Mouse (Mus musculus) embryonic facial prominence, embryonic 13.5 days (tissue): ENCODE results near the gene Cntrob. TPM values are rescaled to one million over a fixed set of nuclear protein-coding genes. Genes with fewer than 3 reads are reported as not detected.

Source experiments
- ATAC-seq: fragments of 200-750 bp; cut with Nextera tagmentation; 2 replicates; pipeline ENCODE4 v1.8.0; 2017; ENCODE audit warnings: low read depth; ENCODE audit not compliant: insufficient number of reproducible peaks, insufficient read depth, low FRiP score, low TSS enrichment
- H3K27ac ChIP-seq: fragments of 300-500 bp; sonication (generic); 2 replicates; pipeline ENCODE4 v1.5.1; 2015; ENCODE audit warnings: moderate library complexity, mild to moderate bottlenecking, inconsistent platforms
- H3K27me3 ChIP-seq: fragments of 300-500 bp; sonication (generic); 2 replicates; pipeline ENCODE4 v1.6.1; 2015; ENCODE audit warnings: mild to moderate bottlenecking, inconsistent platforms
- H3K36me3 ChIP-seq: fragments of 300-500 bp; sonication (generic); 2 replicates; pipeline ENCODE4 v1.6.1; 2015; ENCODE audit warnings: mild to moderate bottlenecking, inconsistent platforms
- H3K4me1 ChIP-seq: fragments of 300-500 bp; sonication (generic); 2 replicates; pipeline ENCODE4 v1.6.1; 2015; ENCODE audit warnings: inconsistent platforms
- H3K4me2 ChIP-seq: fragments of 300-500 bp; sonication (generic); 2 replicates; pipeline ENCODE4 v1.6.1; 2015; ENCODE audit warnings: moderate library complexity, mild to moderate bottlenecking, inconsistent platforms
- H3K4me3 ChIP-seq: fragments of 300-500 bp; sonication (generic); 2 replicates; pipeline ENCODE4 v1.5.1; 2015; ENCODE audit warnings: mild to moderate bottlenecking, inconsistent platforms
- H3K9ac ChIP-seq: fragments of 300-500 bp; sonication (generic); 2 replicates; pipeline ENCODE4 v1.6.1; 2015; ENCODE audit warnings: mild to moderate bottlenecking, inconsistent platforms
- H3K9me3 ChIP-seq: fragments of 300-500 bp; sonication (generic); 2 replicates; pipeline ENCODE4 v1.6.1; 2016; ENCODE audit warnings: inconsistent platforms
- WGBS: fragments of 180-500 bp; shearing (Covaris S2); methylation state at CpG from one replicate; pipeline ENCODE4 v1.1.7; 2015; ENCODE audit warnings: mixed read lengths; 5-methylcytosine and 5-hydroxymethylcytosine counted together
- polyA plus RNA-seq: library from polyadenylated mRNA; unstranded; fragments of >200 nt; fragmentation: Nextera tagmentation; extraction: Ambion mirVana; gene quantifications from 2 replicates; pipeline ENCODE4 v1.2.1, GENCODE M21; 2015

The Cntrob gene
- polyA plus RNA-seq, 1 experiment from 2014 or later = 33.8 TPM

- WGBS = 76% methylated on average over 4 of the region's 4 CpGs
- Histone ChIP-seq H3K9ac (no peak overlapping the region), H3K4me1 (peaks cover 20% of the 10 kb centered on the region)
Measured at GRCm38 (mm10) chr11:69334796-69335195, 11.2 kb upstream of the Cntrob start.

GRCm38 (mm10) chr11:69333922-69334321 is 10.3 kb upstream of the Cntrob start:
- Histone ChIP-seq H3K4me3 (no peak overlapping the region), H3K4me2 (no peak overlapping the region), H3K4me1 (peaks cover 17% of the 10 kb centered on the region), H3K36me3 (no peaks in the 10 kb centered on the region), H3K9me3 (no peaks in the 10 kb centered on the region), H3K27me3 (0 out of 2 replicates have a peak, but pooled peaks cover 9% of the 10 kb centered on the region), H3K27ac (no peak overlapping the region), H3K9ac (no peak overlapping the region)
- no peak for ATAC-seq
- 63% methylated on average over 3 of the region's 3 CpGs for WGBS

More at GRCm38 (mm10) chr11:69334796-69335195, 11.2 kb upstream of the Cntrob start:
- H3K27ac ChIP-seq = no peak overlapping the region
- H3K27me3 ChIP-seq = 0 out of 2 replicates have a peak, but pooled peaks cover 3% of the 10 kb centered on the region
- ATAC-seq = no peak
- no peak overlapping the region for H3K4me3 ChIP-seq
- H3K4me2 ChIP-seq = no peak overlapping the region
- H3K9me3 ChIP-seq = no peaks in the 10 kb centered on the region
- no peaks in the 10 kb centered on the region for H3K36me3 ChIP-seq

- H3K27ac ChIP-seq = peak overlapping the region; percentile 52
- WGBS = 39% methylated on average over 8 of the region's 8 CpGs
- no peaks in the 10 kb centered on the region for H3K9me3 ChIP-seq
- H3K4me3 ChIP-seq = 0 out of 2 replicates have a peak overlapping the region, but pooled peaks have one; percentile 45
- no peaks in the 10 kb centered on the region for H3K36me3 ChIP-seq
- H3K9ac ChIP-seq = no peak overlapping the region
- peaks cover 17% of the 10 kb centered on the region for H3K4me1 ChIP-seq
- ATAC-seq = no peak
- H3K4me2 ChIP-seq = peak overlapping the region; percentile 63
- peaks cover 19% of the 10 kb centered on the region for H3K27me3 ChIP-seq
Measured at GRCm38 (mm10) chr11:69332713-69333253, 9.2 kb upstream of the Cntrob start.

- peak overlapping the region; percentile 72 for H3K9ac ChIP-seq
- H3K4me2 ChIP-seq = peak overlapping the region; percentile 63
- under 1% methylated on average over 24 of the region's 24 CpGs for WGBS
- ATAC-seq = peak; percentile 56; the same call in 1 of the 2 replicates
- peaks cover 27% of the 10 kb centered on the region for H3K27me3 ChIP-seq
- peak overlapping the region; percentile 52 for H3K27ac ChIP-seq
- peaks cover 20% of the 10 kb centered on the region for H3K4me1 ChIP-seq
- no peaks in the 10 kb centered on the region for H3K36me3 ChIP-seq
- H3K9me3 ChIP-seq = no peaks in the 10 kb centered on the region
- peak overlapping the region; percentile 45 for H3K4me3 ChIP-seq
Measured at GRCm38 (mm10) chr11:69331929-69332405, 8.4 kb upstream of the Cntrob start.

- peak overlapping the region; percentile 45 for H3K4me3 ChIP-seq
- no peak for ATAC-seq
- peak overlapping the region; percentile 72 for H3K9ac ChIP-seq
- WGBS = 86% methylated on average over 6 of the region's 6 CpGs
- peaks cover 35% of the 10 kb centered on the region for H3K27me3 ChIP-seq
- peak overlapping the region; percentile 63 for H3K4me2 ChIP-seq
- H3K4me1 ChIP-seq = peaks cover 27% of the 10 kb centered on the region
- H3K36me3 ChIP-seq = no peaks in the 10 kb centered on the region
- H3K27ac ChIP-seq = peak overlapping the region; percentile 52
- no peaks in the 10 kb centered on the region for H3K9me3 ChIP-seq
Measured at GRCm38 (mm10) chr11:69331152-69331551, 7.6 kb upstream of the Cntrob start.

GRCm38 (mm10) chr11:69328517-69328916 is 4.9 kb upstream of the Cntrob start:
- no peak for ATAC-seq
- H3K4me2 ChIP-seq = no peak overlapping the region
- H3K27ac ChIP-seq = no peak overlapping the region
- H3K27me3 ChIP-seq = peaks cover 35% of the 10 kb centered on the region
- no peaks in the 10 kb centered on the region for H3K36me3 ChIP-seq
- H3K9ac ChIP-seq = no peak overlapping the region
- H3K4me3 ChIP-seq = no peak overlapping the region
- peaks cover 43% of the 10 kb centered on the region for H3K4me1 ChIP-seq
- no peaks in the 10 kb centered on the region for H3K9me3 ChIP-seq
- 94% methylated on average over 6 of the region's 6 CpGs for WGBS

GRCm38 (mm10) chr11:69327648-69328047 is 4.1 kb upstream of the Cntrob start:
- Histone ChIP-seq H3K27me3 (peaks cover 35% of the 10 kb centered on the region), H3K36me3 (no peaks in the 10 kb centered on the region)
- WGBS = 49% methylated on average over 6 of the region's 6 CpGs

GRCm38 (mm10) chr11:69327157-69327442 is 3.5 kb upstream of the Cntrob start:
- Histone ChIP-seq H3K27me3 (peaks cover 35% of the 10 kb centered on the region), H3K4me3 (peak overlapping the region; percentile 55), H3K27ac (no peak overlapping the region), H3K9me3 (no peaks in the 10 kb centered on the region), H3K4me2 (peak overlapping the region; percentile 96), H3K4me1 (peaks cover 44% of the 10 kb centered on the region), H3K9ac (peak overlapping the region; percentile 73; the same call in 1 of the 2 replicates), H3K36me3 (no peaks in the 10 kb centered on the region)
- ATAC-seq = no peak
- 12% methylated on average over 9 of the region's 9 CpGs for WGBS

More at GRCm38 (mm10) chr11:69327648-69328047, 4.1 kb upstream of the Cntrob start:
- H3K4me3 ChIP-seq = no peak overlapping the region
- ATAC-seq = no peak
- H3K4me1 ChIP-seq = peaks cover 44% of the 10 kb centered on the region
- H3K9ac ChIP-seq = no peak overlapping the region
- H3K9me3 ChIP-seq = no peaks in the 10 kb centered on the region
- H3K4me2 ChIP-seq = no peak overlapping the region; the same call in 1 of the 2 replicates
- no peak overlapping the region for H3K27ac ChIP-seq

GRCm38 (mm10) chr11:69326408-69327156 is 3.0 kb upstream of the Cntrob start:
- no peak overlapping the region for H3K27ac ChIP-seq
- H3K36me3 ChIP-seq = no peaks in the 10 kb centered on the region
- H3K9ac ChIP-seq = peak overlapping the region; percentile 73
- H3K4me3 ChIP-seq = peak overlapping the region; percentile 55
- no peaks in the 10 kb centered on the region for H3K9me3 ChIP-seq
- no peak for ATAC-seq
- H3K4me2 ChIP-seq = peak overlapping the region; percentile 96
- 1% methylated on average over 45 of the region's 45 CpGs for WGBS
- peaks cover 47% of the 10 kb centered on the region for H3K4me1 ChIP-seq
- H3K27me3 ChIP-seq = peaks cover 35% of the 10 kb centered on the region

GRCm38 (mm10) chr11:69325628-69326407 is 2.2 kb upstream of the Cntrob start, which contains the start of gene Kcnab3:
Gene Kcnab3 (plus strand): TSS chr11:69326258.
- Histone ChIP-seq H3K36me3 (peaks cover 4% of the 10 kb centered on the region; the same call in 1 of the 2 replicates), H3K9ac (peak within 1 kb of the TSS; percentile 73), H3K27ac (peak within 1 kb of the TSS; percentile 11; the same call in 1 of the 2 replicates), H3K27me3 (peaks cover 35% of the 10 kb centered on the region), H3K4me1 (peaks cover 42% of the 10 kb centered on the region), H3K9me3 (no peaks in the 10 kb centered on the region), H3K4me3 (peak within 1 kb of the TSS; percentile 55), H3K4me2 (peak within 1 kb of the TSS; percentile 96)
- 11% methylated on average over 26 of the region's 26 CpGs for WGBS
- peak; percentile 43; the same call in 1 of the 2 replicates for ATAC-seq

- peaks cover 42% of the 10 kb centered on the region for H3K4me1 ChIP-seq
- peaks cover 14% of the 10 kb centered on the region for H3K36me3 ChIP-seq
Measured at GRCm38 (mm10) chr11:69324749-69325148, 1.2 kb upstream of the Cntrob start.

More at GRCm38 (mm10) chr11:69324749-69325148, 1.2 kb upstream of the Cntrob start:
- no peaks in the 10 kb centered on the region for H3K9me3 ChIP-seq
- H3K9ac ChIP-seq = peak overlapping the region; percentile 75
- no peak for ATAC-seq
- no peak overlapping the region for H3K27ac ChIP-seq
- H3K4me3 ChIP-seq = peak overlapping the region; percentile 57
- peak overlapping the region; percentile 83 for H3K4me2 ChIP-seq
- 77% methylated on average over 6 of the region's 6 CpGs for WGBS
- H3K27me3 ChIP-seq = peaks cover 32% of the 10 kb centered on the region
